Mouse (Mus musculus): Measurements from ENCODE around the gene Nek8. TPM values are rescaled to one million over a fixed set of nuclear protein-coding genes. Genes with fewer than 3 reads are reported as not detected.
A peak's percentile ranks its signal among the peaks of the same experiment; 100 is the strongest.
"Not testable (repeated sequence)": the region's sequence is repeated elsewhere in the genome, so short reads cannot be mapped to it uniquely, and the experiment has no call there.

The Nek8 gene
- total RNA-seq (2021) = 8.5 and 9.0 TPM in 2 replicates
- long read RNA-seq, experiment 1, transcript Nek8-201 (15 exons, 2,809 nt) = major isoform, 7 of 17 reads
- long read RNA-seq, experiment 1, partial matches to known transcripts = 2 of 17 reads
- long read RNA-seq, experiment 1, other reads (novel, unspliced or antisense) = 5 of 17 reads
- long read RNA-seq, experiment 2, transcript Nek8-208 (14 exons, 2,882 nt) = minor isoform, 5 of 15 reads
- long read RNA-seq, experiment 2, transcript Nek8-201 (15 exons, 2,809 nt) = major isoform, 7 of 15 reads
- long read RNA-seq, experiment 2, partial matches to known transcripts = 0 of 15 reads
- long read RNA-seq, experiment 2, other reads (novel, unspliced or antisense) = 3 of 15 reads

- DNase-seq = peak; percentile 94
These were observed at the start of gene Nek8, which contains the start of gene Tlcd1 for GRCm38 (mm10) chr11:78176402-78176862. Nek8 (minus strand) TSS chr11:78176675. Tlcd1 (plus strand) TSS chr11:78176711.

- no peak for DNase-seq
These were observed 47.1 kb upstream of the Nek8 start for GRCm38 (mm10) chr11:78223586-78223985.

GRCm38 (mm10) chr11:78215709-78216317 lies 39.3 kb upstream of the Nek8 start:
- no peak for DNase-seq

- DNase-seq = no peak
These were observed 36.8 kb upstream of the Nek8 start for GRCm38 (mm10) chr11:78213086-78213817.

- no peak for DNase-seq
These were observed 35.0 kb upstream of the Nek8 start for GRCm38 (mm10) chr11:78211513-78211912.

- DNase-seq = peak; percentile 56
These were observed 34.1 kb upstream of the Nek8 start for GRCm38 (mm10) chr11:78210615-78211014.

GRCm38 (mm10) chr11:78209886-78210285 lies 33.4 kb upstream of the Nek8 start:
- peak; percentile 54 for DNase-seq

GRCm38 (mm10) chr11:78207190-78207589 lies 30.7 kb upstream of the Nek8 start:
- DNase-seq = no peak

GRCm38 (mm10) chr11:78205361-78206206 lies 29.1 kb upstream of the Nek8 start:
- no peak for DNase-seq

- peak; percentile 58 for DNase-seq
These were observed 27.8 kb upstream of the Nek8 start for GRCm38 (mm10) chr11:78204287-78204686.

- DNase-seq = no peak
These were observed 25.9 kb upstream of the Nek8 start for GRCm38 (mm10) chr11:78202372-78202771.

- no peak for DNase-seq
These were observed 18.8 kb upstream of the Nek8 start for GRCm38 (mm10) chr11:78195101-78195863.

GRCm38 (mm10) chr11:78194411-78195100 lies 18.1 kb upstream of the Nek8 start:
- DNase-seq = peak; percentile 90

- no peak for DNase-seq
These were observed 16.6 kb upstream of the Nek8 start, which contains the start of gene Proca1 for GRCm38 (mm10) chr11:78193113-78193512. Proca1 (plus strand) TSS chr11:78193392.

- no peak for DNase-seq
These were observed 13.6 kb upstream of the Nek8 start for GRCm38 (mm10) chr11:78190041-78190440.

- peak; percentile 87 for DNase-seq
These were observed 13.0 kb upstream of the Nek8 start for GRCm38 (mm10) chr11:78189234-78190040.

- DNase-seq = peak; percentile 92
These were observed 12.1 kb upstream of the Nek8 start, which contains the start of gene Rab34 for GRCm38 (mm10) chr11:78188331-78189233. Rab34 (plus strand) TSS chr11:78188430.

- not testable (repeated sequence) for DNase-seq
These were observed 8.2 kb upstream of the Nek8 start for GRCm38 (mm10) chr11:78184702-78185101.
